Mouse (Mus musculus): ENCODE data around the gene Exoc4.

DNA sequence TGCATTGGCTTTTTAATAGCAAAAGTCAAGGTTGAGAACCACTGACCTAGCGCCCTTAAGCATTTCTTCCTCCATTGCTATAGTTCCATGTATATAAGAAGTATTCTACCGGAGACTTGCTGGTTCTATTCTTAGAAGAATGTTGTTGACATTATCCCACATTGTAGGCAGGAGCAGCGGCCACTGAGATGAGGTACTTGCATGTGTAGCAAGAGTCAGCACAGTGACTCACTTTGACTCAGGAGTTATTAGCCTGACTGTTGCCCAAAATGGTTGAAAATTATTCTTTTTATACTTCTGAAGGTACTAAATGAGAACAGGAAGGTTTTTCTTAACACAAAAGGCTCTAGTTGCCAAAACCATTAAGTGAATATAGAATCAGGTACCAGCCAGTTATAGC is 620.4 kb downstream of the Exoc4 start:
- TF ChIP-seq POLR2A (IDR thresholded peaks at IDR 0.05; ENCODE audit: borderline replicate concordance, insufficient read depth, low read length), result no peak
- no peak for TF ChIP-seq CTCF (IDR thresholded peaks at IDR 0.05; ENCODE audit: borderline replicate concordance, insufficient read depth, low read depth, low read length)
